Mouse (Mus musculus): ENCODE data around the gene Sars2. TPM values are rescaled to one million over a fixed set of nuclear protein-coding genes. Genes with fewer than 3 reads are reported as not detected.

Gene Sars2
- polyA plus RNA-seq, 1 experiment: 22.5 TPM

- Histone ChIP-seq H3K4me3 (ENCODE audit: low read depth, low read length) (peak overlapping the region; percentile 60), H3K9me3 (replicated peaks; ENCODE audit: control insufficient read depth, insufficient read depth, low read length, poor library complexity, severe bottlenecking) (no peaks in the 10 kb centered on the region), H3K27me3 (ENCODE audit: control insufficient read depth, insufficient read depth, low read length, poor library complexity, severe bottlenecking) (no peaks in the 10 kb centered on the region), H3K9ac (ENCODE audit: low read depth, poor library complexity, severe bottlenecking) (peak overlapping the region; percentile 65), H3K4me1 (ENCODE audit: control insufficient read depth, insufficient read depth, low read length) (peaks cover 2% of the 10 kb centered on the region), H3K36me3 (ENCODE audit: control insufficient read depth, insufficient read depth, low read length, poor library complexity, severe bottlenecking) (no peaks in the 10 kb centered on the region), H3K27ac (ENCODE audit: insufficient read depth, low read length) (no peak overlapping the region)
- TF ChIP-seq EP300 (IDR thresholded peaks at IDR 0.05; ENCODE audit: insufficient read depth, low read depth, low read length): no peak
- no peak for TF ChIP-seq POLR2A (IDR thresholded peaks at IDR 0.05; ENCODE audit: insufficient read depth, low read length)
- no peak for TF ChIP-seq CTCF (IDR thresholded peaks at IDR 0.05; ENCODE audit: low read depth, low read length)
Measured at GRCm38 (mm10) chr7:28766910-28767309, 25.1 kb downstream of the Sars2 start.

DNA sequence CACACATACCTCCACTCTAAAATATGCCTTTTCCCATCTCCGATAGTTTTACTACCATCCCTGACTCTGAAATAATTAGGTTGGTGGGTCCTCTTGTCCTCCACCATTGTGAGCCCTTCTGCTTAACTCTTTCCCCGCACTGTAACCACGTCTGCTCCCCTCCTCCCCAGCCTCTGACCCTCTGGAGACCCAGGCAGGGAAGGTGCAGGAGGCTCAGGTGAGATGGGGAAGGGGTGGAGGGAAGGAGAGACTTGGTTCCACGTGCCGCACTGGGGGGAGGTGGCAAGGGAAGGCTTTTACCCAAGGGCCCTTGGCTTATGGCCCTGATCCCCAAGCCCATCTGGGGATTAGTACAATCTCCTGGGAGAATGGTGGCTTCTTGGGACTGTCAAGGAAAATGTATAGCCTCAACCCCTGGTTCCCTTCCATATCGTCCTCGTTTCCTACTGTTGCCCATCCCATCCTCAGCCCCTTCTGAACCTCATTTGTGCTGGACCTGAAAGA, 25.7 kb downstream of the Sars2 start, which contains the start of gene Nfkbib:
Nfkbib (minus strand) TSS at position 51 of the 504 bp plus-strand sequence.
- Histone ChIP-seq H3K4me1 (ENCODE audit: control insufficient read depth, insufficient read depth, low read length) (peaks cover 2% of the 10 kb centered on the region), H3K9ac (ENCODE audit: low read depth, poor library complexity, severe bottlenecking) (peak within 1 kb of the TSS; percentile 72), H3K9me3 (replicated peaks; ENCODE audit: control insufficient read depth, insufficient read depth, low read length, poor library complexity, severe bottlenecking) (no peaks in the 10 kb centered on the region), H3K27ac (ENCODE audit: insufficient read depth, low read length) (no peak within 1 kb of the TSS), H3K4me3 (ENCODE audit: low read depth, low read length) (peak within 1 kb of the TSS; percentile 60), H3K36me3 (ENCODE audit: control insufficient read depth, insufficient read depth, low read length, poor library complexity, severe bottlenecking) (no peaks in the 10 kb centered on the region), H3K27me3 (ENCODE audit: control insufficient read depth, insufficient read depth, low read length, poor library complexity, severe bottlenecking) (no peaks in the 10 kb centered on the region)
- no peak for TF ChIP-seq POLR2A (IDR thresholded peaks at IDR 0.05; ENCODE audit: insufficient read depth, low read length)
- no peak for TF ChIP-seq EP300 (IDR thresholded peaks at IDR 0.05; ENCODE audit: insufficient read depth, low read depth, low read length)
- no peak for TF ChIP-seq CTCF (IDR thresholded peaks at IDR 0.05; ENCODE audit: low read depth, low read length)

DNA sequence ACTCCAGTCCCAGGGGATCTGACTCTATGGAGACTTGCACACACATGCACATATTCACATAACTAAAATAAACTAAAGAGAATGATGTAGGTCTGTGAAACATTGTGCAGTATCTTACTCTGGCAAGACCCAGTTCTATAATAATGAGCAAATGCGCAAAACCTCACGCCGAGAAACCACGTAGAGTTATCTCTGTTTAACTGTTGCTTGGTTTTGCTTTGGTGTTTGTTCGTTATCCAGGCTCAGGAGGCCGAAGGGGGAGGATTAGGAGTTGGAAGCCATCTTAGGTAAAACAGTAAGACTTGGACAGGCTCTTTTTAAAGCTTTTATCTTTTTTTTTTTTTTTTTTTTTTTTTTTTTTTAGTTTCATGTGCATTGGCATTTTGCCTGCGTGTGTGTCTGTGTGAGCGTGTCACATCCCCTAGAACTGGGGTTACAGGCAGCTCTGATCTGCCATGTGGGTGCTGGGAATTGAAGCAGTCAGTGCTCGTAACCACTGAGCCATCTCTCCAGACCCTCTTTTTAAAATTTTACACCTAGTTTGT, 27.7 kb downstream of the Sars2 start:
- no peak overlapping the region for H3K27ac ChIP-seq (ENCODE audit: insufficient read depth, low read length)
- H3K4me3 ChIP-seq (ENCODE audit: low read depth, low read length): no peak overlapping the region
- H3K36me3 ChIP-seq (ENCODE audit: control insufficient read depth, insufficient read depth, low read length, poor library complexity, severe bottlenecking): no peaks in the 10 kb centered on the region
- H3K9ac ChIP-seq (ENCODE audit: low read depth, poor library complexity, severe bottlenecking): no peak overlapping the region
- H3K4me1 ChIP-seq (ENCODE audit: control insufficient read depth, insufficient read depth, low read length): peaks cover 2% of the 10 kb centered on the region
- no peaks in the 10 kb centered on the region for H3K27me3 ChIP-seq (ENCODE audit: control insufficient read depth, insufficient read depth, low read length, poor library complexity, severe bottlenecking)
- no peaks in the 10 kb centered on the region for H3K9me3 ChIP-seq (replicated peaks; ENCODE audit: control insufficient read depth, insufficient read depth, low read length, poor library complexity, severe bottlenecking)
- no peak for TF ChIP-seq CTCF (IDR thresholded peaks at IDR 0.05; ENCODE audit: low read depth, low read length)
- no peak for TF ChIP-seq EP300 (IDR thresholded peaks at IDR 0.05; ENCODE audit: insufficient read depth, low read depth, low read length)
- no peak for TF ChIP-seq POLR2A (IDR thresholded peaks at IDR 0.05; ENCODE audit: insufficient read depth, low read length)

- TF ChIP-seq CTCF (IDR thresholded peaks at IDR 0.05; ENCODE audit: low read depth, low read length): no peak
- no peak for TF ChIP-seq POLR2A (IDR thresholded peaks at IDR 0.05; ENCODE audit: insufficient read depth, low read length)
- no peak for TF ChIP-seq EP300 (IDR thresholded peaks at IDR 0.05; ENCODE audit: insufficient read depth, low read depth, low read length)
Measured at GRCm38 (mm10) chr7:28770309-28770708, 28.5 kb downstream of the Sars2 start.

DNA sequence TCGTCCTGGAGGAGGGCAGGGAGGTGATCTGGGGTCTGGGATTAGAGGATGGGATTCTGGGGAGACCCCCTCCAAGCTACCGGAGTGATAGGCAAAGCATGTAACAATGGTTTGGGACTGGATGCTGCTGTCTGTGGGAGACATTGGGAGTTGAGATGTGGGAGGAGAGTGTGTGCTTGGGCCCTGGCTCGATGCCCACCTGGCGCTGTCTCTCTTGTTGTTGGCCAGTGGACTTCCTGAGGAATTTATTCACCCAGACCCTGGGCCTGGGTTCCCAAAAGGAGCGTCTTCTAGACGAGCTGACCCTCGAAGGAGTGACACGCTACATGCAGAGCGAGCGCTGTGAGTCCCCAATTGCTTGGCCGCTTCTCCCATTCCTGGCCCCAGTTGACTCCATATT, 30.1 kb downstream of the Sars2 start:
- H3K9ac ChIP-seq (ENCODE audit: low read depth, poor library complexity, severe bottlenecking): no peak overlapping the region
- H3K4me3 ChIP-seq (ENCODE audit: low read depth, low read length): no peak overlapping the region
- H3K27ac ChIP-seq (ENCODE audit: insufficient read depth, low read length): no peak overlapping the region
- TF ChIP-seq CTCF (IDR thresholded peaks at IDR 0.05; ENCODE audit: low read depth, low read length): no peak
- TF ChIP-seq POLR2A (IDR thresholded peaks at IDR 0.05; ENCODE audit: insufficient read depth, low read length): no peak
- no peak for TF ChIP-seq EP300 (IDR thresholded peaks at IDR 0.05; ENCODE audit: insufficient read depth, low read depth, low read length)
- H3K4me1 ChIP-seq (ENCODE audit: control insufficient read depth, insufficient read depth, low read length): no peaks in the 10 kb centered on the region
- H3K36me3 ChIP-seq (ENCODE audit: control insufficient read depth, insufficient read depth, low read length, poor library complexity, severe bottlenecking): no peaks in the 10 kb centered on the region
- H3K27me3 ChIP-seq (ENCODE audit: control insufficient read depth, insufficient read depth, low read length, poor library complexity, severe bottlenecking): no peaks in the 10 kb centered on the region
- H3K9me3 ChIP-seq (replicated peaks; ENCODE audit: control insufficient read depth, insufficient read depth, low read length, poor library complexity, severe bottlenecking): no peaks in the 10 kb centered on the region

More at GRCm38 (mm10) chr7:28770309-28770708, 28.5 kb downstream of the Sars2 start:
- Histone ChIP-seq H3K27ac (ENCODE audit: insufficient read depth, low read length) (no peak overlapping the region), H3K9me3 (replicated peaks; ENCODE audit: control insufficient read depth, insufficient read depth, low read length, poor library complexity, severe bottlenecking) (no peaks in the 10 kb centered on the region), H3K4me1 (ENCODE audit: control insufficient read depth, insufficient read depth, low read length) (peaks cover 2% of the 10 kb centered on the region), H3K9ac (ENCODE audit: low read depth, poor library complexity, severe bottlenecking) (no peak overlapping the region), H3K36me3 (ENCODE audit: control insufficient read depth, insufficient read depth, low read length, poor library complexity, severe bottlenecking) (no peaks in the 10 kb centered on the region), H3K4me3 (ENCODE audit: low read depth, low read length) (no peak overlapping the region), H3K27me3 (ENCODE audit: control insufficient read depth, insufficient read depth, low read length, poor library complexity, severe bottlenecking) (no peaks in the 10 kb centered on the region)

DNA sequence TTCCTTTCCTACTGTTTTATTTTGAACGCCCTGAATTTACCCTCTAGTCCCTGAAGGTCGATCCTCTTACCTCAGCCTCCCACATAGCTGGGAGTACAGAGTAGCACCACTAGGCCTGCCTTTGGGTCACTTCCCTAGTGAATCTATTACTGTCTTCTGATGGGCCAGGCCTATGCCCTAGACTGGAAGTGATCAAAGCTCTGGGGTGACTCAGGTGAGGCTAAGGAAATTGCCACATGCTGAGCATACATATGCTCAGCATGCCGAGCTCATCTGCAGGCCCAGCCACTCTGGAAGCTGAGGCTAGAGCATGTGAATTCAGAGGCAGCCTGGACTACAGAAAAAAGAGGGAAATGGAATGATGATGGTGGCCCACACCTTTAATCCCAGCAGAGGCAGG, 31.4 kb downstream of the Sars2 start:
- no peak overlapping the region for H3K9ac ChIP-seq (ENCODE audit: low read depth, poor library complexity, severe bottlenecking)
- H3K27ac ChIP-seq (ENCODE audit: insufficient read depth, low read length): no peak overlapping the region
- TF ChIP-seq EP300 (IDR thresholded peaks at IDR 0.05; ENCODE audit: insufficient read depth, low read depth, low read length): no peak
- no peak for TF ChIP-seq CTCF (IDR thresholded peaks at IDR 0.05; ENCODE audit: low read depth, low read length)
- TF ChIP-seq POLR2A (IDR thresholded peaks at IDR 0.05; ENCODE audit: insufficient read depth, low read length): no peak
- no peaks in the 10 kb centered on the region for H3K36me3 ChIP-seq (ENCODE audit: control insufficient read depth, insufficient read depth, low read length, poor library complexity, severe bottlenecking)
- no peaks in the 10 kb centered on the region for H3K27me3 ChIP-seq (ENCODE audit: control insufficient read depth, insufficient read depth, low read length, poor library complexity, severe bottlenecking)
- H3K4me1 ChIP-seq (ENCODE audit: control insufficient read depth, insufficient read depth, low read length): no peaks in the 10 kb centered on the region
- no peak overlapping the region for H3K4me3 ChIP-seq (ENCODE audit: low read depth, low read length)
- H3K9me3 ChIP-seq (replicated peaks; ENCODE audit: control insufficient read depth, insufficient read depth, low read length, poor library complexity, severe bottlenecking): no peaks in the 10 kb centered on the region
